Mouse (Mus musculus): ENCODE measurements around the gene Sepsecs. TPM values are rescaled to one million over a fixed set of nuclear protein-coding genes. Genes with fewer than 3 reads are reported as not detected.
"Not testable (repeated sequence)": the region's sequence is repeated elsewhere in the genome, so short reads cannot be mapped to it uniquely, and the experiment has no call there.

Sepsecs gene
- 1 to 10 TPM; 5.8 to 6.9 (median 6.3) TPM for total RNA-seq (2022)

GRCm38 (mm10) chr5:52669426-52670191 lies at the start of gene Sepsecs:
Gene Sepsecs (minus strand): TSS chr5:52669708.
- peak; percentile 80 to 87 for DNase-seq (ENCODE audit: low spot score in 2 of 2)

- DNase-seq (ENCODE audit: low spot score in 2 of 2) = no peak
Observed at GRCm38 (mm10) chr5:52716742-52717448, 47.4 kb upstream of the Sepsecs start.

- DNase-seq (ENCODE audit: low spot score in 2 of 2) = no peak
Observed at GRCm38 (mm10) chr5:52712704-52713103, 43.2 kb upstream of the Sepsecs start.

GRCm38 (mm10) chr5:52704562-52704961 lies 35.1 kb upstream of the Sepsecs start:
- DNase-seq (ENCODE audit: low spot score in 2 of 2) = no peak

GRCm38 (mm10) chr5:52697882-52698440 lies 28.5 kb upstream of the Sepsecs start:
- DNase-seq (ENCODE audit: low spot score in 2 of 2) = not testable (repeated sequence)

- DNase-seq (ENCODE audit: low spot score in 2 of 2) = no peak
Observed at GRCm38 (mm10) chr5:52697291-52697690, 27.8 kb upstream of the Sepsecs start.

GRCm38 (mm10) chr5:52687741-52688455 lies 18.4 kb upstream of the Sepsecs start:
- DNase-seq (ENCODE audit: low spot score in 2 of 2) = no peak

GRCm38 (mm10) chr5:52681111-52681510 lies 11.6 kb upstream of the Sepsecs start:
- no peak for DNase-seq (ENCODE audit: low spot score in 2 of 2)

GRCm38 (mm10) chr5:52680191-52680590 lies 10.7 kb upstream of the Sepsecs start:
- no peak for DNase-seq (ENCODE audit: low spot score in 2 of 2)

GRCm38 (mm10) chr5:52678498-52679070 lies 9.1 kb upstream of the Sepsecs start:
- DNase-seq (ENCODE audit: low spot score in 2 of 2) = no peak

GRCm38 (mm10) chr5:52677126-52677525 lies 7.6 kb upstream of the Sepsecs start:
- no peak for DNase-seq (ENCODE audit: low spot score in 2 of 2)

- no peak for DNase-seq (ENCODE audit: low spot score in 2 of 2)
Observed at GRCm38 (mm10) chr5:52674384-52675069, 5.0 kb upstream of the Sepsecs start.

- DNase-seq (ENCODE audit: low spot score in 2 of 2) = no peak
Observed at GRCm38 (mm10) chr5:52673341-52673740, 3.8 kb upstream of the Sepsecs start.

GRCm38 (mm10) chr5:52670745-52671144 lies 1.2 kb upstream of the Sepsecs start:
- DNase-seq (ENCODE audit: low spot score in 2 of 2) = no peak

GRCm38 (mm10) chr5:52666766-52667165 lies 2.7 kb downstream of the Sepsecs start:
- DNase-seq (ENCODE audit: low spot score in 2 of 2) = no peak

- DNase-seq (ENCODE audit: low spot score in 2 of 2) = no peak
Observed at GRCm38 (mm10) chr5:52657957-52658356, 11.6 kb downstream of the Sepsecs start.

GRCm38 (mm10) chr5:52657336-52657735 lies 12.2 kb downstream of the Sepsecs start:
- DNase-seq (ENCODE audit: low spot score in 2 of 2) = no peak

GRCm38 (mm10) chr5:52655992-52656391 lies 13.5 kb downstream of the Sepsecs start:
- DNase-seq (ENCODE audit: low spot score in 2 of 2) = no peak

GRCm38 (mm10) chr5:52654961-52655360 lies 14.5 kb downstream of the Sepsecs start:
- DNase-seq (ENCODE audit: low spot score in 2 of 2) = no peak

GRCm38 (mm10) chr5:52652606-52653005 lies 16.9 kb downstream of the Sepsecs start:
- no peak for DNase-seq (ENCODE audit: low spot score in 2 of 2)

GRCm38 (mm10) chr5:52652086-52652485 lies 17.4 kb downstream of the Sepsecs start:
- DNase-seq (ENCODE audit: low spot score in 2 of 2) = no peak
